Mouse (Mus musculus): Measurements from ENCODE around the gene Ctla4. TPM values are rescaled to one million over a fixed set of nuclear protein-coding genes. Genes with fewer than 3 reads are reported as not detected.

Gene Ctla4
- total RNA-seq, 1 experiment from 2014 or later: 12.5 TPM

DNA sequence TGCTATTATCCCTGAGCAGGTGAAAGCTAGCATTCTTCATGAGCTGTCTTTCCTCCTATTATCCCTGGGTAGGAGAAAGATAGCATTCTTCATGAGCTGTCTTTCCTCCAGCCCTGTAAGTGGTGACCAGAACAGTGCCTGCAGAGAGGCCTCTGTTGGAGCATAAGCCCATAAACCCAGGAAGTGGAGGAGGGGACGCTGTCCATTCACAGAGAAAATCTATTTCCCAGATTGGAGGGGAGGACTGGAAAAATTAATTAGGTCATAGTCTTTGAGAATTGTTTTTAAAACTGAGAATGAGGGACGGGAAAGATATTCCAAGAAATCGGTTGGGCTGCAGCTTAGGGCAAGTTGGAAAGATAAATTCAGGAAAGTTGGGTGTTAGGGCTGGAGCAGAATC lies 24.3 kb upstream of the Ctla4 start:
- ATAC-seq (replicated peaks; ENCODE audit: insufficient number of reproducible peaks, low FRiP score, low TSS enrichment, poor library complexity, severe bottlenecking): no peak

DNA sequence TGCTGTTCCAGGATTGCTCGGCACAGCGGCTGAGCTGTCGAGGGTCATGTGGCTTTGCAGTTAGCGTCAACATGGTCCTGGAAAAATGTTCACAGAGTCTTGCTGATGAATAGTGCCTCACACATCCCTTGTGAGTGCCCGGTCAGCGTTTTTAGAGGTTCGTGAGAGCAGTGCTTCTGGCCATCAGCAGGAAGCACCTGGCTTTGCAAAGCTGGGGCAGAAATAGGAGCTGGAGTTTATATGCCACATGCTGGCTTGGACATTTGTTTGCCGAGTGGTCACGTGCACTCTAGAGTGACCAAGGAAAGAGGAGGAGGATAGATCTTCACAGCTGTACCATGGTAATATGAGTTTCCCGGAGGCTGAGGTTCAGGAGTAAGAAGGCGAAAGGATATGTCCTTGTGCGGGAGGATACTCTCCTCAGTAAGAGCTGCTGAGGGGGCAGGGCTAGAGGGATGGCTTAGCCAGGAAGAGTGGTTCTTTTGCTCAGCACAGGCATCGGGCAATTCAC lies 23.8 kb upstream of the Ctla4 start:
- 0 out of 2 replicates have a peak, but pooled peaks have one; percentile 14 for ATAC-seq (replicated peaks; ENCODE audit: insufficient number of reproducible peaks, low FRiP score, low TSS enrichment, poor library complexity, severe bottlenecking)

DNA sequence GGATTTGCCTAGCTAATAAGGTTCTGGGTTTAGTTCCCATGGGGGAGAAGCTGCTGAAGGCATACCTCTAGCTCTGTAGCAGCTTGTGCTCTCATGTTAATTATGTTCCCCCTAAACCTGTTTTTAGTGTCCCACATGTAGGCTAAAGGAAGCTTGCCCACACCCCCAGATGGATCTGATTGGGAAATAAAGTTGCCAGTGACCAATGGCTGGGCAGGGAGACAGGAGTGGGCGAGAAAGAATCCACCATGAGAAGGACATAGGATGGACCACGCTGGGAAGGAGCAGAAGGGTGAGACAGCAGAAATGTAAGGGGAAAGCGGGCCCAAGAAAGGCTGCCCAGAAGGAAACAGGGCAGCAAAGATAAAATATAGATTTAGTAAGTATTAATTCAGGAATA lies 23.1 kb upstream of the Ctla4 start:
- no peak for ATAC-seq (replicated peaks; ENCODE audit: insufficient number of reproducible peaks, low FRiP score, low TSS enrichment, poor library complexity, severe bottlenecking)

DNA sequence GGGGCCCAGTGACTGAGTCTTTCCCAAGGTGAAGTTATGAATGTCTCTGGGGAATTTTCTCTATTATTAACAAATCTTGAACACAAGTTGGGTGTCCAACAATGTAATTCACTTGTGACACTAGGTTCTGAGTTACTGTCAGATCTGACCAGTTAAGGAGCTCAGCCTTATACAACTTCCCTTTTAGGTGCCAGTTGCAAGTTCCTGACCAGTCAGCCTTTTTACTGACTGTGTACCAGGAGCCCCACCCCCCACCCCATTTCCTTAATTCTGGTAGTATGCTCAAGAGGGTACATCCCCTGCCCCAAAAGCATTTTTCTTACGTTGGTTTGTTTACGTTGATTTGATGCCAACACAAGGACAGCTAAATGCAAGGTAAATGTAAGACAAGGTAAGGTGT lies 21.6 kb upstream of the Ctla4 start:
- ATAC-seq (replicated peaks; ENCODE audit: insufficient number of reproducible peaks, low FRiP score, low TSS enrichment, poor library complexity, severe bottlenecking): 0 out of 2 replicates have a peak, but pooled peaks have one; percentile 23

DNA sequence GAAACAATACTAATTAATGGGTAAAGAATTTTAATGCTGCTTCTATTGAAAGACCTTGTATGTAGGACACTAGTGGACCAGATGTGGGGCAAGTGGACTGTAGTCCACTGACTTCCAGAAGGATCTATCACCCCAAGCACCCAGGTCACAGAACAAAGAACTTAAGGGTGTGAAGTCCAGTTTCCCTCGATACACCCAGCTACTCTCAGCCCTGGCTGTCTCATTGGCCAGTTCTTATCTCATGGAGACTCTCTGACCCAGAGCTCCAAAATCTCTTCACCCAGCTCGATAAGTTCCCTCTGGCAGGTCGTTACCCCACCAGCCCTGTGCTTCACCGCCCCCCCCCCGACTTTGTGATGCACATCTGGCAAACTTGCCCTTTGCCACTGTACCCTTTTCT lies 20.8 kb upstream of the Ctla4 start:
- ATAC-seq (replicated peaks; ENCODE audit: insufficient number of reproducible peaks, low FRiP score, low TSS enrichment, poor library complexity, severe bottlenecking): no peak

DNA sequence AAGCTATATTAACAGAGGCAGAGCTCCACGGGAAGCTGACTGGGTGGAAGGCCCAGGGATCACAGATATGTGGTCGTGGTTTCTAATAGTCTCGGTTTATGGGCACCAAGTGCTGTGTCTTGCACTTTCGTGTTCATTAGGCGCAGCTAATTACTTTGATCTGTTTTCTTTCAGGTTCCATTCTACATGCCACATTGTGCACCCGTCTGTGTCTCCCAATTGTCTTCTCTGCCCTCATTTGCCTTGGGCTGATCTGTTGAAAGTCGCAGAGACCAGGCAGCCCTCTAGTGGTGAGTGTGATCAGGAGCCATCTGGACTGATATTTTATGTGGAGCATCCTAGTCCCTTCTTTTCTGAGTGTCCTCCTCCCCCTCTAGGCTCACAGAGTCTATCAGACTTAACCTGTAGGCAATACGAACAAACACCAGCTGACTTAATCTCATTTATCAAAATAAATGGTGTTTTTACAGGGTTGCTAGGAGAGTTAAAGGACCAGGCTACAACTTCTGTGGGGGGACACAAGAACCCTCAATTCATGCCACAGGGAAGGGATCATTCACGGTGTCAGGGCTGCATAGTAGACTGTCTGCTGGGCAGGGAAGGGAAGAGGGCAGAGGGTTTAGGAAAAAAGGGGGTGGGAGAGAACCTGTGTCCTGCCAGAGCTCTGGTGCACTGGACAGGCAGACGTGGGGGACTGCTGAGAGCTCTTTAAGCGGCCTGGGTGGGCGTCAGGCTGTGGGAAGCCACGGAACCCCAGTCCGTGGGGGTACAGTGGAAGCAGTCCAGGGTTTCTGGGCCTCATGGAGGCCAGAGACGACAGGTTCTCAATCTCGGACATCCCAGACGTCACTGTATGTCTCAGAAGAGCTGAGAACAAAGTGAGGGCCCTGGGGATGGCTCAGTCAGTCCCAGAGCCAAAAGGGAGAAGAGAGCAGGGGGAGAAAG lies 18.2 kb upstream of the Ctla4 start:
- ATAC-seq (replicated peaks; ENCODE audit: insufficient number of reproducible peaks, low FRiP score, low TSS enrichment, poor library complexity, severe bottlenecking): no peak

DNA sequence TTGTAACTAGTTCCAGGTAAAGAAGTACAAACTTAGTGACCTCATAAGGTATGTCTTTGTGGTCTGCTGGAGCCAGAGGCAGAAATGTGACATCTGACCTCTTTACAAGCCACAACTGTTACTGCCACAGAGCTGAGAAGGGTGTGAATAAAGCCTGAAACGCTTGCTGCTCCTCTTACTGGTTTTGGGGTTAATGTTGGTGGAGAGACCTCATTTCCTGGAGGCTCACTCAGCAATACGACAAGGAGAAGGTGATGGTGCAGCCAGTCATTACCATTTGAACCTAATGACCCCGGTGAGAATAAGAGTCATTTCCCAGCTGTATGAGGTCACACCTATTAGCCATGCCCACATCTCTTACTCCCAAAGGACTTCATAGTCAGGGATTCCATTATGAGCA lies 11.5 kb upstream of the Ctla4 start:
- ATAC-seq (replicated peaks; ENCODE audit: insufficient number of reproducible peaks, low FRiP score, low TSS enrichment, poor library complexity, severe bottlenecking): no peak

DNA sequence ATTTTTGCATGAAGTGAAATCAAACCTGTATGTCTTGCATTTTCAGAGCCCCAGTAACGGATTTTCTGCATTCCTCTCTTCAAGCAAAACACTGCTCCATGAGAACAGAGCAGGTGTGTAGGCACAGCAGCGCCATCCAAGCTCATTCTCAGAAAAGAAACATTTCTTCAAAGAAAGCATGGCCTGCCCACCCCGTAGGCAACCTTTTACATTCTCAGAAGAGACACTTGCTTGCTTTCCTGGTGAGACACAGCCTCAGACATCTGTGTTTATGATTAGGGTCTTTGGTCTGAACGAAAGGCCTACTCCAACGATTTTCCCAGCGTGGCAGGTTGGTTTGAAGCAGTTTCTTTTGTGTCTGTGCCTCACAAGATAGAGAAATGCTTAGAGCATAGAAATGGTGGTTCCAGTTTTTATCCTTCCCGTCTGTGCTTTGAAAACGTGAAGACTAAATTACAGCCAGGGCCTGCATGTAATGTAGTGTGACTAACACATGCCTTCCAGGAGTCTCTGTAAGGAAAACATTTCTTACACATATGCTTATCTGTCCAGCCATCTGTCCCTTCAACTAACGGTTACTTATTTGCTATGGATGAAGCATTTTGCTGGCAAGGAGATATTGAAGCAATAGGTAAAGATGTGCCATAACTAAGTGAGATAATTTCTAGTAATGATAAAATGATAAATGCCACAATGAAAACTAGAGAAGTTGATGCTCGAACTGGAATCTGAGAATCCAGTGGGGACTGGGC lies 6.5 kb upstream of the Ctla4 start:
- no peak for ATAC-seq (replicated peaks; ENCODE audit: insufficient number of reproducible peaks, low FRiP score, low TSS enrichment, poor library complexity, severe bottlenecking)

DNA sequence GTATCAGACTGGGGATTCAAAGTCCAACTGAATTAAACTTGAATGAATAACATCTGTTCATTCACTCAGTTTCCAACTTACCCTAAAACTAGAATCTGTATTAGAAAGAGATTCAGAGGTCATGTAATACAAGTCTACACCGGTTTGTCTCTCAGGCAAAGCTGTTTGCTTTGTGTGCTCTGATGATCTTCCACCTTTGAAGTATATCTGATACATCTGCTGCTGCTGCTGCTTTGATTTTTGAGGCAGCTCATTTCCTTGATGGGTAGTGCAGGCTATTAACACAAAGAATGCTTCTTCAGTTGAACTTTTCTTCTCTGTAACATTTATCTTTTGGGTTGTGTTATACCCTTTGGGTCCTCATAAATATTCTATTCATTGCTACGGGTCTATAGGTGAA lies 4.0 kb upstream of the Ctla4 start:
- ATAC-seq (replicated peaks; ENCODE audit: insufficient number of reproducible peaks, low FRiP score, low TSS enrichment, poor library complexity, severe bottlenecking): no peak

DNA sequence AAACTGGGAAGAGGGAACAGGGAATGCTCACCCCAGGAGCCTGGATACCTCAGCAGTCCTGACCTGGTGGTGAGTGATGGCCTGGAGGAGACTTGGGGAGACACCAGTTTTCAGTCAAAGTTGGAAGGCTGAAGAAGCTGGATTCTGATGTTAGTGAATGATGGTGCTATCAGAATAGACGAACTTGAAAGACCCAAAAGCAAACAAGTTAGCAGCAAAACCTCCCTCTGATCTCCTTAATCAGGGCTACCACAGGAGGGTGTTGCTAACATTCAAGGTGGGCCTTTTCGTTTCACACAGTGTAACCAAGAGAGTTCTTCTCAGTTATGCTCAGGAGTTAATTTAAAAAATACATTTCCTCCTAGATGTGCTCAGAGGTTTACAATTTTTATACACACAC lies 3.5 kb upstream of the Ctla4 start:
- ATAC-seq (replicated peaks; ENCODE audit: insufficient number of reproducible peaks, low FRiP score, low TSS enrichment, poor library complexity, severe bottlenecking): no peak

DNA sequence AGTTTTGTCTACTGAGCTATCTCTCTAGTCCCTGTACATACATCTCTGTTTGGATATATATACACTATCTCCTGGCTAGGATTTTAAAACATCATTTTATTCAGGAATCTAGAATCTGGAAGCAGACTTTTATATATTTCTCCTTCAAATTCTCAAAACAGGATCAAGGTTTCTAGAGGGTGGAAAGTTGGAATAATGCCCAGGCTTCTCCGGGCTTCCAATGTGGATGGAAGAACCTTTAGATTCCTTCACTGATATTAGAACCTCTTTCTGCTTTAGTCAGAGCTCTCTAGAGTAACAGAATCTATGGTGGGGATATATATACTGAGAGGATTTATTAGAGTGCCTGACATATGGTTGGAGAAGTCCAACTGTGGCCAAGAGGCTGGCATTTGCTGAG lies 2.2 kb upstream of the Ctla4 start:
- ATAC-seq (replicated peaks; ENCODE audit: insufficient number of reproducible peaks, low FRiP score, low TSS enrichment, poor library complexity, severe bottlenecking): no peak

DNA sequence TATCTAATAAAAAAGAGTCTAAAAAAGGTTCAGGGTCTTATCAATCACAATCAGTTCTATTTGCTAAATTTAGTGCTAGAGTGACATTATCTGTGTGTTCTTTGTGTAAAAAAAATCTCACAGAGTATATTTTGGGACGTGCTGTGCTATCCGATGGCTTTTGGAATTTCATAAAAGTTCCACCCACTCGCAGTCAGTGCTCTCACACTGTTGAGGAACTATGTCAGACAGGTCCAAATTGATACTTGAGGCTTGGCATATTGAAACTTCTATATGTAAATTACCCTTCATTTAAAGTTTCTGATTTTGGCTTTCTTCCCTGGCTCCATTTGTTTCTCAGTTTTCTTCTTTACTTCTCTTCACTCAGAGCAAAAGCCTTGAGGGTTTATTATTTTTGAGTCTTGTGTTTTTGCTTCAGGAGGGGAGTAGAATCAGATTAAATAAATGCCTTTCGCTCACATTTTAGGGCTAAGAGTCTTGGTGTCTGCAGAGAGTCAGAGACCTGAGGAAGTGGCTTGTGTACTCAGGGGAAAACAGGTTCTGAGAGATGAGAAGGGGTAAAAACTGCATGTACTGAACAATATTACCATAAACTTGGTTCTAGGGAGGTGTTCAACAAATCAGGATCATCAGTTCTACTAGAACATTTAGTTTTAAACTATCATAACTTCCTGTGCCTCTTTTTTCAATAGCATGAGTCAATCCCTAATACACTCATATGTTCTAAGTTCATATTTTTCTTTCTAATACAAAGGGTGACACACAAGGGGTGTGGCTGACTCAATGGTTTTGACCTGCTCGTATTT lies 11.5 kb downstream of the Ctla4 start:
- no peak for ATAC-seq (replicated peaks; ENCODE audit: insufficient number of reproducible peaks, low FRiP score, low TSS enrichment, poor library complexity, severe bottlenecking)

DNA sequence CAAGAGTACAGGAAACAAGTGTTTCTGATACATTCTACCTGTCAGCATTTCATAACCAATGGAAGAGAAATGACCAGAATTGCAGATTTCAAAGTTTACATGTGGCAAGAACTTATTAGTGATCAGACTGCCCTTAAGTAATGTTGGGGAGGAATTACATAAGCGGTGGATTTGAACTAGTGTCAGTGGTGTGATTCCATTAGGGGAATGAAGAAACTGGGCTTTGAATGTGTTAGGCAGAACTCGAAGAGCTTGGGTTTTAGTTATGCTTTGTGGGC lies 12.1 kb downstream of the Ctla4 start:
- no peak for ATAC-seq (replicated peaks; ENCODE audit: insufficient number of reproducible peaks, low FRiP score, low TSS enrichment, poor library complexity, severe bottlenecking)

DNA sequence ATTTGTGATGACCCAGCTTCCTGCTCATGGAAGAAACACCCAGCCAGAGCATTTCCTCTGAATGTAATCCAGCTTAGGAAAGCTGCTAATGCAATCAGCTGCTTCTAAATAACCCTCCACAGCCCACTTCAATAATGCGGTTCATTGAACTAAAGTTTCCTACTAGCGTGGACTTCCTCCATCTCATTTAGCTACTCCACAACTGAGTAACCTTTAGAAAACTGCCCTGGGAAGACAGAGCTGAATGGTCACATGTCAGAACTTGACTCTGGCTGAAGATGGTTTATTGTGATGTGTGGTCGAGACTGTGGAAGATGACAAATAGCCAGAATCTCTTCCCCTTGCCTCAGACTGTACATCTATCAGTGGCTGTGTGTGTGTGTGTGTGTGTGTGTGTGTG lies 12.4 kb downstream of the Ctla4 start:
- ATAC-seq (replicated peaks; ENCODE audit: insufficient number of reproducible peaks, low FRiP score, low TSS enrichment, poor library complexity, severe bottlenecking): no peak

DNA sequence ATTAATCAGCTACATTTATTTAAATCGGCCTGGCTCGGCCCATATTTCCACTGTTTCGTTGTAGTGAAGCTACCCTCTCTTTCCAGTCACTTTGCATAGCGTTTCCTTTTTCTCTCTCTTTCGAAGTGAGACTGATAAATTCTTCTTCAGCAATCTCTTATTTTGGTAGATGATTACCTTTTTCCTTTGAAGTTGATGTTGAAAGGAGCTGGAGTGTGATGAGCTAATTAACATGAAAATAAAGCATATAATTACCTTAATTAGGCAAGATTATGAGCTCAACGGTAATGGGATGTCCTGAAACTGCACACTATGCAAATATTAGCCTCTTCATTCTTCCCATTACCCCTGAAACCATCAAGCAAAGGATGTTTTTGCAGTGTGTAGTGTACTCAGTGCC lies 15.7 kb downstream of the Ctla4 start:
- ATAC-seq (replicated peaks; ENCODE audit: insufficient number of reproducible peaks, low FRiP score, low TSS enrichment, poor library complexity, severe bottlenecking): no peak

DNA sequence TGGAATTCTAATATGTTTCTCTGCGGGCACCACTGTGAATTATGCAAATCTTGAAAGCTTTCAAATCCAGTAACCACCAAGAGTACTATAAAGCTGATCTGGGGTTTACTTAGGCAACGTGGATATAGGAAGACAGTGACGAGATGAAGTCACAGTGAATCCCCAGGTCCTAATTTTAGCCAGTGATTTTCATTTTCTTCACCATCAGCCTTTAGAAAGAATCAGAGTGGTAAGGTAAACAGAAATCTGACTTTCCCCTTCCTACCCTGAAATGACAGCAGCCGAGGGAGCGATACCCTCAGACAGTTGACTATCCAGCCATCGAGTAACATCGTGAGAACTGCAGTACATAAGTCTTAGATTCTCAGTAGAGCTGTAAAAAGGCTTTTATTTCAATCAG lies 16.3 kb downstream of the Ctla4 start:
- no peak for ATAC-seq (replicated peaks; ENCODE audit: insufficient number of reproducible peaks, low FRiP score, low TSS enrichment, poor library complexity, severe bottlenecking)

DNA sequence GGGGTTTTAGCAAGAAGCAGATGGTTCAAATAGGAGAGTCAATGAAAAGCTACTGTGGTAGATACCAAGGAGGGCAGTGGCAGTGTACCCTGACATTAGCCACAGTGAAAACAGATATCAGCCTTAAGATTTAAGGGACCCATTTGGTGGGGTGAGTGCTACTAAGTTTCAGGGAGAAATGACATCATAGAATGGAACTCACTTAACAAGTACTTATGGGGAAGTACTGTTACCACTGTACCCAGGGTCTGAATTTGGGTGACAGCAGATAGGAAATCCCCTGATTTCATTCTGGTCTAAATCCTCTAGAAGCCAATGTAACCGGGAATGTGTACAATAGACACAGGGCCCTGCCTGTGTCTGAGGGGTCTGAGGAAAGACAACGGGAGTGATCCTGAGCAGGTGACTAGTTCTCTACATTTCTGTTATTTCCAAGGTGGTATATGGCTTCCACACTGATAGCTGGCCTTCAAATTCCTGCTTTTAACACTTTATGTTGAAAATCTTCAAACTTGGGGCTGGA lies 17.7 kb downstream of the Ctla4 start:
- ATAC-seq (replicated peaks; ENCODE audit: insufficient number of reproducible peaks, low FRiP score, low TSS enrichment, poor library complexity, severe bottlenecking): no peak

DNA sequence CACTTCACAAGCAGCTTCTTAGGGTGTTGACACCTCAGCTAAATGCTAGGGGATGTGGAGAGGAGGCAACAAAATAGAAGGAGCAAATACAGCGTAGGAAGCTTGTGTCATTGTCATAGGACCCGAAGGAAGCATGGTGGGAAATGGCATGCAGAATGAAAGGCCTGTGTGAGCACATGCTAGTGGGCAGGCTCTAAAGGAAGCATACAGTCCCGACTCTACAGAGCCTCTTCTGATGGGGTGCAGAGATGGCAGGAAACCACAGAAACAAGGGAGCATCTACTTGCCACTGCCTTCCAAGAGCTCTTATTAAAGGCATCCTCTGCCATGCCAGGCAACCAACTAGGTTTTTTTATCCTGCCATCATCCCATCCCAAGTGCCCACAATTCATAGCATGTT lies 20.7 kb downstream of the Ctla4 start:
- ATAC-seq (replicated peaks; ENCODE audit: insufficient number of reproducible peaks, low FRiP score, low TSS enrichment, poor library complexity, severe bottlenecking): no peak

DNA sequence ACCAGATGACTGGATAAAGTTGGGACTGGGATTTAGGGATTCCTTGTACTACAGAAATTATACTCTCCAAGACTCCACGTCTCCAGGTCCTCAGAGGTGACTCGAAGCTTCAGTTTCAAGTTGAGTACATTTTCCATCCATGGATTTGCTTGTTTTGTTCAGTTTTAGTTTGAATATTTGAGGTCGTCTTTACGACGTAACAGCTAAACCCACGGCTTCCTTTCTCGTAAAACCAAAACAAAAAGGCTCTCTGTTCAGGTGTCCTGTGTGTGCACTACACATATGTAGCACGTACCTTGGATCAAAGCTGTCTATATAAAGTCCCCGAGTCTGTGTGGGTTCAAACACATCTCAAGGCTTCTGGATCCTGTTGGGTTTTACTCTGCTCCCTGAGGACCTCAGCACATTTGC lies 22.0 kb downstream of the Ctla4 start:
- ATAC-seq (replicated peaks; ENCODE audit: insufficient number of reproducible peaks, low FRiP score, low TSS enrichment, poor library complexity, severe bottlenecking): no peak
